Mouse (Mus musculus): Measurements from ENCODE around the gene Prkca. TPM values are rescaled to one million over a fixed set of nuclear protein-coding genes. Genes with fewer than 3 reads are reported as not detected.

The Prkca gene
- polyA plus RNA-seq (2014; fragmentation: Illumina TruSeq; extraction: RNeasy Lipid Tissue Mini Kit (QIAGEN cat#74804); ENCODE audit: low read depth, low replicate concordance): 169 TPM

DNA sequence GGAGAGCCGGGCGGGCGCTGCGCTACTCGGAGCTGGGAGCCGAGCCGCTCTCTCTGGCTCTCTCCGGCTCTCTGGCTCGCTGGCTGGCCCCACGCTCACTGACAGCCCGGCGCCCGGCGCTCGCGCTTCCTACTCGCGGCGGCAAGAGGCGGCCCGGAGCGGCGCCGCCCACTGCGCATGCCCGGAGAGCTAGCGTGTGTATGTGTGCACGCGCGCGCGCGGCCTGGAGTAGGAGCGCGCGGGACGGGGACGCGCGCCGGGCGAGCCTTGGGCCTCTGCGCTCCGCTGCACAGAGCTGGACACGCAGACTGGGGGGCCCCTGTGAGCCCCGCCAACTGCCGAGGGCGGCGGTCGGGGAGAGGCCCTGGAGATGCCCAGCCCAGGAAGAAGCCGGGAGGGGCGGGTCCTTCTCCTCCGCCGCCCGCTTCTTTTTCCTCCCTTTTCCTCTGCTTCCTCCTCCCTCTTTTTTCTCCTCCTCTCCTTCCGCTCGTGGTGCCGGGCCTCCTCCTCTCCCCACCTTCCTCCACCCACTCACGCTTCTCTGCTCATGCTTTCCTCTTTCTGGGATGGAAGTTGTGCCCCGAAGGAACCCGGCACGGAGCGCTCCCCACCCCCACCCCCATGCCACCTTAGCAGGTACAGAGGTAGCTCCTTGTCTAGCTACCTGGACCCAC, at the start of gene Prkca:
Gene Prkca, minus strand, starts transcription at position 140 of the 674 bp plus-strand sequence.

DNA sequence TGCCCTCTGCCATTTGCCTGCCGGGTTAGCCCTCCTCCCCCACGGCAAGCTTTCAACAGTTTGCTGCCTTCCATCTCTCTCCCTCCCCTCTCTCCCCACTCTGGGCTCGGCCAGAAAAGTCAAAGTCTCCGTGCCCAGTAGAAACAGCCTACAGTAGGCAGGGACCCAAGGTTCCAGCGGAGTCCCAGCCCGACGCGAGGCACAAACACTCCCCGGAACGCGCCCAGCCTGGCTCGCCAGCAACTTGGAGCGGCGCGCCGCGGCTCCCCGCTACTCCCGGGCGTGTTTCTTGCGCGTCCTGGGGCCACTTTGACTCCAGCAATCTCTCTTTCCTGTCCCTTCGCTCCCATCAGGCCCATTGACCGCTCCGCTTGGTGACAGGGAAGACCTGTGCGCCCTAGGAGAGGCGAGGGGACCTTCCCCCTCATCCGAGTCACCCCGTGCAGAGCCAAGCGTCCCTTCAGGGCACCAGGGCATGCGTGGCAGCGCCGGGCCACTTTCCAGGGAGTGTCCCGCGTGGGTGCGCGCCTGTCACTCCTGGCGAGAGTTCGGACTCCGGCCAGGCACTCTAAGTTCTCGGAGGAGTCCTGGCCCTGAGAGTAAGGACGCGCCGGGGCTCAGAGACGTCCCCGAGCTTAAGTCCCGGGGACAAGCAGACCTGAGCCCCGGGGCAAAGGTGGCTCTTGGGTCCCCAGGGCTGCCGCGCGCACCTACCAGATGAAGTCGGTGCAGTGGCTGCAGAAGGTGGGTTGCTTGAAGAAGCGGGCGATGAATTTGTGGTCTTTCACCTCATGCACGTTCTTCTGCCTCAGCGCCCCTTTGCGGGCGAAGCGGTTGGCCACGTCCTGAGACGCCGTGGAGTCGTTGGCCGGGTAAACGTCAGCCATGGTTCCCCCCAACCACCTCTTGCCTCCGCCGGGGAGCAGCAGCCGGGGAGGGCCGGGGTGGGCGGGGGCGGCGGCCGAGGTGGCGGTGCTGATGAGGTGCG, 653 bp downstream of the Prkca start, which contains the start of gene Apoh:
Gene Apoh, plus strand, starts transcription at position 574 of the 988 bp plus-strand sequence.

DNA sequence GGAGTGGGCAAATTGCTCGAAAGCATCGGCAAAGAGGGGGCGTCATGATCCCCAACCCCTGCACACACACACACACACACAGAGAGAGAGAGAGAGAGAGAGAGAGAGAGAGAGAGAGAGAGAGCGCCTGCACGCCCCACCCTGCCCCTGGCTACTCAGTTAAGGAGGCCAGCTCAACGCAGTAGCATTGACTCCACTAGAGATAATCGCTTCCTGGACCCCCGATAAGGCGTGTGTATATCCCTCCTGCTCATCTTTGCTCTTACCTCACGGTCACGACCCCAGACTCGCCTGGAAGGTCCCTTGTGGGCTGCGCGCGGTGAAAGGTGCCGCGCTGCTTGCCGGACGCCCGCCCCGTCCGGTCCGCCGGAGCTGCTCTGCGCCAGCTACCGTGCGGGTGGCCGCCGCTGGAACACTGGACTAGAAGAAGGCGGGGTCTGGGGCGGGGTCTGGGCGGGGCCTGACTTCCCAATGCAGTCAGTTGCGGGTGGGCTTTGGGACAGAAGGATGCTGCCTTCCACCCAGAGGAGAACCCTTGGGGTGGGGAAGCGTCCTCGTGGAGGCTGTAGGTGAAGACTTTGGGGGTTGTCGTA, 429.0 kb downstream of the Prkca start, which contains the start of gene Cacng5:
Gene Cacng5, minus strand, starts transcription at position 422 of the 593 bp plus-strand sequence.

Other genes with a start within 250 kb of the Prkca start
- gene Apoh, start 574 bp downstream of the Prkca start, polyA plus RNA-seq (2014; fragmentation: Illumina TruSeq; extraction: RNeasy Lipid Tissue Mini Kit (QIAGEN cat#74804); ENCODE audit: low read depth, low replicate concordance): not detected
- 2.8 TPM for gene Cep112, start 81.3 kb upstream of the Prkca start, polyA plus RNA-seq (2014; fragmentation: Illumina TruSeq; extraction: RNeasy Lipid Tissue Mini Kit (QIAGEN cat#74804); ENCODE audit: low read depth, low replicate concordance)

Measured in sigmoid colon, adult 10 weeks (tissue).